Mouse (Mus musculus): ENCODE results near the gene Ntm. TPM values are rescaled to one million over a fixed set of nuclear protein-coding genes. Genes with fewer than 3 reads are reported as not detected.

Gene Ntm
- not detected for polyA plus RNA-seq (2017; shearing (Covaris generic))

GRCm38 (mm10) chr9:29962978-29963377 lies at the start of gene Ntm:
Gene Ntm (minus strand): TSS chr9:29963141.

Data from naive thymus-derived CD4-positive, alpha-beta T cell, adult 5 months (primary cell).